Mouse (Mus musculus): Measurements from ENCODE around the gene Olfr971. TPM values are rescaled to one million over a fixed set of nuclear protein-coding genes. Genes with fewer than 3 reads are reported as not detected.
"Not testable (repeated sequence)": the region's sequence is repeated elsewhere in the genome, so short reads cannot be mapped to it uniquely, and the experiment has no call there.

The Olfr971 gene
- polyA plus RNA-seq (2014; fragmentation: Nextera tagmentation; extraction: Ambion mirVana): not detected in 2 replicates

DNA sequence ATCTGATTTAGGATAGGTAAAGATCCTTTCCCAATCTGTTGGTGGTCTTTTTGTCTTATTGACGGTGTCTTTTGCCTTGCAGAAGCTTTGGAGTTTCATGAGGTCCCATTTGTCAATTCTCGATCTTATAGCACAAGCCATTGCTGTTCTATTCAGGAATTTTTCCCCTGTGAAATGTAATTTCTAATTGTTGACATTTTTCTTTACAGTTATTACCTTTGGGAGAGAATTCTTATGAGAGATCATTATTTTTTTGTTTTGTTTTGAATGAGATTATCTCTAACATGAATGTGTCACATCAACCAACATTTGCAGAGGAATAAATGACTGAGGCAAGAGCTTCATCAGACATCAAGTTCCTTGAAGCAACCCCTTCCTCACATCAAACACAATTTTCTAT, at the start of gene Olfr971:
Gene Olfr971, plus strand, starts transcription at position 301 of the 400 bp plus-strand sequence.
- not testable (repeated sequence) for DNase-seq (ENCODE audit: low spot score); H3K36me3 ChIP-seq (ENCODE audit: control insufficient read depth, insufficient read depth, low read length); H3K4me1 ChIP-seq (ENCODE audit: control insufficient read depth, insufficient read depth, low read length); H3K9me3 ChIP-seq (replicated peaks; ENCODE audit: control insufficient read depth, low read length); H3K27me3 ChIP-seq (replicated peaks; ENCODE audit: control insufficient read depth, insufficient read depth, low read length); ATAC-seq; H3K4me3 ChIP-seq (ENCODE audit: low read depth, low read length); H3K9ac ChIP-seq (ENCODE audit: low read length); H3K27ac ChIP-seq (ENCODE audit: low read depth, low read length); H3K4me2 ChIP-seq (ENCODE audit: low read length)
- 93% methylated on average over 1 of the region's 2 CpGs for whole genome bisulfite sequencing

DNA sequence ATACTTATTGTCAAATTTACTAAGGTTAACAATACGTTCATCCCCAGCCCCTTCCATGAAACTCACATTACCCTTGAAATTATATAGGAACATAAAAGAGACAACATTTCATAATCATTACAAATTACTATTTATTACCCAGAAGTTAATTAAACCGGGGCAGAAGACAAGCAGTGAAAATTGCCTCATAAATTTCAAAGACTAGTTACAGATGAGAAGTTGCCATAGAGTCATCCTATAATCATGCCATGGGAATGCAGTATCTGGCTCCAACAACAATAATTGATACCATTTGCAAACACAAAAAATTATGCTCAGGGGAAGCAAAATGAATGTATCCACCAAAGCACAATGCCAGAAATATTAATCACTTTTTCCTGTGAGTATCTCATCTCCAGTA, 46.1 kb upstream of the Olfr971 start, which contains the start of gene Olfr969:
Gene Olfr969, plus strand, starts transcription at position 388 of the 400 bp plus-strand sequence.
- no peaks in the 10 kb centered on the region for H3K36me3 ChIP-seq (ENCODE audit: control insufficient read depth, insufficient read depth, low read length)
- H3K27ac ChIP-seq (ENCODE audit: low read depth, low read length): no peak within 1 kb of the TSS
- H3K9ac ChIP-seq (ENCODE audit: low read length): no peak within 1 kb of the TSS
- DNase-seq (ENCODE audit: low spot score) (no peak), ATAC-seq (no peak)
- no peaks in the 10 kb centered on the region for H3K9me3 ChIP-seq (replicated peaks; ENCODE audit: control insufficient read depth, low read length)
- WGBS: 81% methylated on average over 2 of the region's 2 CpGs
- H3K4me1 ChIP-seq (ENCODE audit: control insufficient read depth, insufficient read depth, low read length): no peaks in the 10 kb centered on the region
- no peak within 1 kb of the TSS for H3K4me3 ChIP-seq (ENCODE audit: low read depth, low read length)
- no peaks in the 10 kb centered on the region for H3K27me3 ChIP-seq (replicated peaks; ENCODE audit: control insufficient read depth, insufficient read depth, low read length)
- H3K4me2 ChIP-seq (ENCODE audit: low read length): no peak within 1 kb of the TSS

DNA sequence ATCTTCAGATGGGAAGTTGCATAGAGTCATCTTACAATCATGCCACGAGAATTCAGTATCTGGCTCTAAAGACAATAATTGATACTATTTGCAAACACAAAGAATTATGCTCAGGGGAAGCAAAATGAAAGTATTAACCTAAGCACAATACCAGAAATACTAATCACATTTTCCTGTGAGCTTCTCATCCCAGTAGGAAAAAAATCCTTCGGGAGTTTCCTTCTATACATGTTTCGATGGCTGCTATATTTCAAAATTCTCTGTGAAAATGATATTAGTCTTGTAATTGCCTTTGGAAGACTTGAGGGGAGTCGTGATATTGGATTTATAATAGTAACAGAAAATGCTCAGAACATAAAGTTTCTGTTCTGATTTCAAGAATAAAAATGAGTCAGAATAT, 28.1 kb upstream of the Olfr971 start, which contains the start of gene Olfr970:
Gene Olfr970, plus strand, starts transcription at position 301 of the 400 bp plus-strand sequence.
- no peaks in the 10 kb centered on the region for H3K9me3 ChIP-seq (replicated peaks; ENCODE audit: control insufficient read depth, low read length)
- no peak within 1 kb of the TSS for H3K27ac ChIP-seq (ENCODE audit: low read depth, low read length)
- H3K9ac ChIP-seq (ENCODE audit: low read length): no peak within 1 kb of the TSS
- DNase-seq (ENCODE audit: low spot score): no peak
- no peak within 1 kb of the TSS for H3K4me2 ChIP-seq (ENCODE audit: low read length)
- no peaks in the 10 kb centered on the region for H3K4me1 ChIP-seq (ENCODE audit: control insufficient read depth, insufficient read depth, low read length)
- H3K36me3 ChIP-seq (ENCODE audit: control insufficient read depth, insufficient read depth, low read length): no peaks in the 10 kb centered on the region
- no peaks in the 10 kb centered on the region for H3K27me3 ChIP-seq (replicated peaks; ENCODE audit: control insufficient read depth, insufficient read depth, low read length)
- no peak for ATAC-seq
- WGBS: 86% methylated on average over 4 of the region's 4 CpGs
- no peak within 1 kb of the TSS for H3K4me3 ChIP-seq (ENCODE audit: low read depth, low read length)

DNA sequence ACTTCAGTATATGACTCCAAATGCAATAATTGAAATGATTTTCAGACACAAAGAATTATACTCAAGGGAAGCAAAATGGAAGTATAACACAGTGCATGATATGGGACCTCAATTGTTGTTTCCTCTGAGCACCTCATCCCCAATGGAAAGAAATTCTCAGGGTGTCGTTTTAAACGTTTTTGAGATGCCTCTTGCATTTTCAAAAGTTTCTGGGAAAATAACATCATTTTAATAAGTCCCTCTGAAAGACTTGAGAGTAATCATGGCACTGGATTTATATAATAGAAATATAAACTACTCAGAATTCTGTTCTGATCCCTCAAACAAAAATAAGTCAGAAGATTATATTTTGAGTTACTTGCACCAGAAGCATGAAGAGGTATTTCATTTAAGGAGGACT, 29.4 kb downstream of the Olfr971 start, which contains the start of gene Olfr972:
Gene Olfr972, plus strand, starts transcription at position 301 of the 400 bp plus-strand sequence.
- Histone ChIP-seq H3K4me1 (ENCODE audit: control insufficient read depth, insufficient read depth, low read length) (no peaks in the 10 kb centered on the region), H3K36me3 (ENCODE audit: control insufficient read depth, insufficient read depth, low read length) (no peaks in the 10 kb centered on the region), H3K9ac (ENCODE audit: low read length) (no peak within 1 kb of the TSS), H3K4me2 (ENCODE audit: low read length) (no peak within 1 kb of the TSS), H3K9me3 (replicated peaks; ENCODE audit: control insufficient read depth, low read length) (no peaks in the 10 kb centered on the region), H3K4me3 (ENCODE audit: low read depth, low read length) (no peak within 1 kb of the TSS), H3K27me3 (replicated peaks; ENCODE audit: control insufficient read depth, insufficient read depth, low read length) (no peaks in the 10 kb centered on the region), H3K27ac (ENCODE audit: low read depth, low read length) (no peak within 1 kb of the TSS)
- WGBS: 74% methylated on average over 2 of the region's 2 CpGs
- DNase-seq (ENCODE audit: low spot score): no peak
- ATAC-seq: no peak

DNA sequence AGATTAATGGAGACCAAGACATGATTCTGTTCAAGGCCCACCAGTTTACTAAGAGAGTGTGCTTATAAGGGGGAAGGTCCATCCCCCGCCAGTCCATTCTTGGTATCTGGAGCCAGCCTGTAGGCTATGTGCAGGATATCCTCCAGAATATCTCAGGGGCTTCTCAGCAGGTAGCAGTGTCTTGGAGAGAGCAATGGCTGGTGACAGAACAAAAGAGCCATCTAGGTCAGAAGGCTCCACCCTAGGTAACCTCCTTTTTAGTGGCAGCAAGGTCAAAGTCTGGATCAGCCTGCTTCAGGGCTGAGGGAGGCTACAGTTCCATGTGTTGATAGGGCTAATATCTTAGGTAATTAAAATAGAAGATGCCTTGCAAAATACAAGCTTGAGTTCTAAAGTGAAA, 35.3 kb downstream of the Olfr971 start:
- H3K27ac ChIP-seq (ENCODE audit: low read depth, low read length); H3K4me3 ChIP-seq (ENCODE audit: low read depth, low read length); H3K4me2 ChIP-seq (ENCODE audit: low read length); H3K9me3 ChIP-seq (replicated peaks; ENCODE audit: control insufficient read depth, low read length); H3K36me3 ChIP-seq (ENCODE audit: control insufficient read depth, insufficient read depth, low read length); DNase-seq (ENCODE audit: low spot score); H3K9ac ChIP-seq (ENCODE audit: low read length); ATAC-seq; H3K4me1 ChIP-seq (ENCODE audit: control insufficient read depth, insufficient read depth, low read length); H3K27me3 ChIP-seq (replicated peaks; ENCODE audit: control insufficient read depth, insufficient read depth, low read length): not testable (repeated sequence)
- WGBS: 86% methylated on average over 1 of the region's 1 CpGs

DNA sequence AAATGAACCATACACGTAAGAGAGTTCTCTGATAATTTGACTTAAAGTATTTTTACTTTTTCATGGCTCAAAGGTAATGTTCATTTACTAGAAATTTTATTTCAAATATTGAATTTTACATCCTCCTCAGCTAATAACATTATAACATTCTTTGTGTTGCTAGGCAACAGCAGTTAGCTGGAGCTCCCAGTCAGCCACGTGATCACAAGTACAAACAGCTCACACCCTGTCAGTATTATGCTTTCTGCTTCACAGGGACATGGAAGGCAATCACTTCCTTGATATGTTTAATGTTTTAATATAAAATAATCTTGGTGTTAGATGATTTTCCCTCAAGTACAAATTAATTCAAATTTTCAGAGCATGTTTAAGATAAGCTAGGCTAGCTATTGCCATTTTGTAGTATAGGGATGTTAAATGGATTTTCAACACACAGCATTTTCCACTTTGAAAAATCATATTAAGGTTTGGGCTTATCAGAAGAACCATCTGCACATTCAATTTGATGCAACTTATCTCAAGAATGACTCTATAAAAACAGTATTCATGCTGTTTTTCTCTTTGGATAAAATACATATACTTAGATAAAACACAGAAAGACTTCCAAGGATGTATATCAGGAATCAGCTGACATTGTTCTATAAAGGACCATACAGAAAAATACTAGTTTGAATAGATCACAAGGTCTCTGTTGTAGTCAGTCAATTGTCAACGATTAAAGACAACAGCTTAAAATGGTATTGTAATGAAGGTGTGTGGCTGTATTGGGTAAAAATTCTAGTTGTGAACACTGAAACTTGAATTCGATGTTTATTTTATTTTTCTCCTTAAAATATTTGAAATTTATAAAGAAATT, 41.1 kb downstream of the Olfr971 start:
- not testable (repeated sequence) for H3K4me2 ChIP-seq (ENCODE audit: low read length); H3K9ac ChIP-seq (ENCODE audit: low read length); H3K9me3 ChIP-seq (replicated peaks; ENCODE audit: control insufficient read depth, low read length); H3K4me1 ChIP-seq (ENCODE audit: control insufficient read depth, insufficient read depth, low read length); H3K27me3 ChIP-seq (replicated peaks; ENCODE audit: control insufficient read depth, insufficient read depth, low read length); H3K4me3 ChIP-seq (ENCODE audit: low read depth, low read length); DNase-seq (ENCODE audit: low spot score); H3K27ac ChIP-seq (ENCODE audit: low read depth, low read length); H3K36me3 ChIP-seq (ENCODE audit: control insufficient read depth, insufficient read depth, low read length)
- no CpG with 5 or more reads among the region's 4 CpGs for WGBS
- peak; percentile 76; the same call in 1 of the 2 replicates for ATAC-seq

Other genes with a start within 250 kb of the Olfr971 start
- 51.5 and 68.6 TPM in 2 replicates for gene AW551984, start 232.5 kb upstream of the Olfr971 start, polyA plus RNA-seq (2014; fragmentation: Nextera tagmentation; extraction: Ambion mirVana)
- gene Olfr148, start 226.2 kb upstream of the Olfr971 start, polyA plus RNA-seq (2014; fragmentation: Nextera tagmentation; extraction: Ambion mirVana): not detected in 2 replicates
- gene Olfr960, start 215.5 kb upstream of the Olfr971 start, polyA plus RNA-seq (2014; fragmentation: Nextera tagmentation; extraction: Ambion mirVana): not detected in 2 replicates
- gene Olfr961, start 191.8 kb upstream of the Olfr971 start, polyA plus RNA-seq (2014; fragmentation: Nextera tagmentation; extraction: Ambion mirVana): not detected in 2 replicates
- gene Olfr963, start 169.7 kb upstream of the Olfr971 start, polyA plus RNA-seq (2014; fragmentation: Nextera tagmentation; extraction: Ambion mirVana): not detected in 2 replicates
- gene Olfr149, start 129.8 kb upstream of the Olfr971 start, polyA plus RNA-seq (2014; fragmentation: Nextera tagmentation; extraction: Ambion mirVana): not detected in 2 replicates
- gene Olfr965, start 125.5 kb upstream of the Olfr971 start, polyA plus RNA-seq (2014; fragmentation: Nextera tagmentation; extraction: Ambion mirVana): not detected in 2 replicates
- not detected in 2 replicates for gene Olfr150, start 105.9 kb upstream of the Olfr971 start, polyA plus RNA-seq (2014; fragmentation: Nextera tagmentation; extraction: Ambion mirVana)
- gene Olfr967, start 90.6 kb upstream of the Olfr971 start, polyA plus RNA-seq (2014; fragmentation: Nextera tagmentation; extraction: Ambion mirVana): not detected in 2 replicates
- not detected in 2 replicates for gene Olfr968, start 53.6 kb upstream of the Olfr971 start, polyA plus RNA-seq (2014; fragmentation: Nextera tagmentation; extraction: Ambion mirVana)
- not detected in 2 replicates for gene Olfr969, start 45.9 kb upstream of the Olfr971 start, polyA plus RNA-seq (2014; fragmentation: Nextera tagmentation; extraction: Ambion mirVana)
- not detected in 2 replicates for gene Olfr970, start 28.0 kb upstream of the Olfr971 start, polyA plus RNA-seq (2014; fragmentation: Nextera tagmentation; extraction: Ambion mirVana)
- gene Olfr972, start 29.5 kb downstream of the Olfr971 start, polyA plus RNA-seq (2014; fragmentation: Nextera tagmentation; extraction: Ambion mirVana): not detected in 2 replicates
- gene Olfr229, start 70.5 kb downstream of the Olfr971 start, polyA plus RNA-seq (2014; fragmentation: Nextera tagmentation; extraction: Ambion mirVana): not detected in 2 replicates
- not detected in 2 replicates for gene Olfr974, start 100.6 kb downstream of the Olfr971 start, polyA plus RNA-seq (2014; fragmentation: Nextera tagmentation; extraction: Ambion mirVana)
- gene Olfr975, start 115.2 kb downstream of the Olfr971 start, polyA plus RNA-seq (2014; fragmentation: Nextera tagmentation; extraction: Ambion mirVana): not detected in 2 replicates
- not detected in 2 replicates for gene Olfr976, start 124.3 kb downstream of the Olfr971 start, polyA plus RNA-seq (2014; fragmentation: Nextera tagmentation; extraction: Ambion mirVana)
- gene Olfr978, start 155.2 kb downstream of the Olfr971 start, polyA plus RNA-seq (2014; fragmentation: Nextera tagmentation; extraction: Ambion mirVana): not detected in 2 replicates
- not detected in 2 replicates for gene Olfr979, start 166.6 kb downstream of the Olfr971 start, polyA plus RNA-seq (2014; fragmentation: Nextera tagmentation; extraction: Ambion mirVana)
- gene Olfr980, start 172.7 kb downstream of the Olfr971 start, polyA plus RNA-seq (2014; fragmentation: Nextera tagmentation; extraction: Ambion mirVana): not detected in 2 replicates
- not detected in 2 replicates for gene Olfr981, start 184.6 kb downstream of the Olfr971 start, polyA plus RNA-seq (2014; fragmentation: Nextera tagmentation; extraction: Ambion mirVana)
- gene Olfr982, start 237.0 kb downstream of the Olfr971 start, polyA plus RNA-seq (2014; fragmentation: Nextera tagmentation; extraction: Ambion mirVana): not detected in 2 replicates